Mouse (Mus musculus): ENCODE data around the gene Fam124b.

- TF ChIP-seq POLR2A (IDR thresholded peaks at IDR 0.05; ENCODE audit: extremely low read depth, insufficient read depth, low read length) (no peak), CTCF (IDR thresholded peaks at IDR 0.05; ENCODE audit: extremely low read depth, insufficient read depth, low read length) (no peak)
Observed at GRCm38 (mm10) chr1:80236126-80236525, 17.9 kb upstream of the Fam124b start.
